Mouse (Mus musculus): ENCODE measurements at regions not wholly inside any gene's neighbourhood (a gene's known extent, or its start where the extent isn't known, plus 50 kb on each side); places are given as distances from the start of the nearest gene placed in this dataset.
"Not testable (repeated sequence)": the region's sequence is repeated elsewhere in the genome, so short reads cannot be mapped to it uniquely, and the experiment has no call there.

GRCm38 (mm10) chr10:15321480-15321879 is 603.5 kb upstream of the Gje1 start:
- no peak for ATAC-seq
- no peak overlapping the region for H3K4me3 ChIP-seq (replicated peaks)
- H3K9ac ChIP-seq (replicated peaks) = no peak overlapping the region

GRCm38 (mm10) chr10:15317017-15317607 is 599.1 kb upstream of the Gje1 start:
- 80% methylated on average over 2 of the region's 2 CpGs for WGBS
- Histone ChIP-seq H3K9me3 (no peaks in the 10 kb centered on the region), H3K4me3 (replicated peaks) (no peak overlapping the region), H3K27ac (no peak overlapping the region), H3K36me3 (no peaks in the 10 kb centered on the region), H3K4me1 (replicated peaks) (no peaks in the 10 kb centered on the region), H3K4me2 (replicated peaks) (no peak overlapping the region), H3K9ac (replicated peaks) (no peak overlapping the region), H3K27me3 (no peaks in the 10 kb centered on the region)
- no peak for ATAC-seq

More at GRCm38 (mm10) chr10:15321480-15321879, 603.5 kb upstream of the Gje1 start:
- Histone ChIP-seq H3K4me1 (replicated peaks) (no peaks in the 10 kb centered on the region), H3K27me3 (no peaks in the 10 kb centered on the region), H3K9me3 (no peaks in the 10 kb centered on the region), H3K36me3 (no peaks in the 10 kb centered on the region), H3K4me2 (replicated peaks) (no peak overlapping the region), H3K27ac (no peak overlapping the region)

- no peaks in the 10 kb centered on the region for H3K36me3 ChIP-seq
- no peaks in the 10 kb centered on the region for H3K27me3 ChIP-seq
- no peaks in the 10 kb centered on the region for H3K9me3 ChIP-seq
- no peak overlapping the region for H3K4me3 ChIP-seq (replicated peaks)
- H3K4me2 ChIP-seq (replicated peaks) = no peak overlapping the region
- no peak overlapping the region for H3K9ac ChIP-seq (replicated peaks)
- no peaks in the 10 kb centered on the region for H3K4me1 ChIP-seq (replicated peaks)
- WGBS = 78% methylated on average over 2 of the region's 2 CpGs
- ATAC-seq = no peak
- no peak overlapping the region for H3K27ac ChIP-seq
Observed at GRCm38 (mm10) chr10:15310650-15311049, 592.6 kb upstream of the Gje1 start.

DNA sequence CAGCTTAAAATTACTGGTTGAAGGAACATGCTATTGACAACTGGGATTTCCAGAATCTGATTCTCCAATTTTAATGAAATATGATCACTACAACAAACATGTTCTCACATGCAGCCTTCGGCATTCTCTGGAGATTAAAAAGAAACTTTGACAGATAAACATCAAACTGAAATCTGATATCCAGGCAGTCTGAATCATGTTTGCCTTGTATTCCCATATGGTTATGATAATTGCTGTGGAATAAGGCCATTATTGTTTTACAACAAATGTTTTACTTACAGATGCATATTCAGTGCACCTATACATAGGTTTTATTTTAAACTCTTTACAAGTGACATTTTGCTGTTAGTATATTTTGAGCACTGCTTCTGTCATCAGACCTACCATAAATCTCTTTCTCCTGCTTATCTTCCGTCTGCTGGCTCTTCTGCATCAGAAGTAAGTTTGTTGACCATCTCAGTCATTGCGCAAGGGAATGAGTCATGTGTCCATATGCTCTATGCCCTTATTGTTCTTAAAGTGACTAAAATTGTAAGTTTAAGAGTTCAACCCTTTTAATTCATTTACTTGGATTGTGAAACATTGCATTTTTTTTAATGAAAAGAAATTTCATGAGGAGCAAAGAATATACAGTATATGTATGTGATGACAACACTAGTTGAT is 587.9 kb upstream of the Gje1 start:
- Histone ChIP-seq H3K4me1 (replicated peaks) (no peaks in the 10 kb centered on the region), H3K36me3 (no peaks in the 10 kb centered on the region), H3K4me3 (replicated peaks) (no peak overlapping the region), H3K9me3 (no peaks in the 10 kb centered on the region), H3K9ac (replicated peaks) (no peak overlapping the region), H3K4me2 (replicated peaks) (no peak overlapping the region), H3K27ac (no peak overlapping the region), H3K27me3 (no peaks in the 10 kb centered on the region)
- WGBS = 83% methylated on average over 3 of the region's 3 CpGs
- no peak for ATAC-seq

DNA sequence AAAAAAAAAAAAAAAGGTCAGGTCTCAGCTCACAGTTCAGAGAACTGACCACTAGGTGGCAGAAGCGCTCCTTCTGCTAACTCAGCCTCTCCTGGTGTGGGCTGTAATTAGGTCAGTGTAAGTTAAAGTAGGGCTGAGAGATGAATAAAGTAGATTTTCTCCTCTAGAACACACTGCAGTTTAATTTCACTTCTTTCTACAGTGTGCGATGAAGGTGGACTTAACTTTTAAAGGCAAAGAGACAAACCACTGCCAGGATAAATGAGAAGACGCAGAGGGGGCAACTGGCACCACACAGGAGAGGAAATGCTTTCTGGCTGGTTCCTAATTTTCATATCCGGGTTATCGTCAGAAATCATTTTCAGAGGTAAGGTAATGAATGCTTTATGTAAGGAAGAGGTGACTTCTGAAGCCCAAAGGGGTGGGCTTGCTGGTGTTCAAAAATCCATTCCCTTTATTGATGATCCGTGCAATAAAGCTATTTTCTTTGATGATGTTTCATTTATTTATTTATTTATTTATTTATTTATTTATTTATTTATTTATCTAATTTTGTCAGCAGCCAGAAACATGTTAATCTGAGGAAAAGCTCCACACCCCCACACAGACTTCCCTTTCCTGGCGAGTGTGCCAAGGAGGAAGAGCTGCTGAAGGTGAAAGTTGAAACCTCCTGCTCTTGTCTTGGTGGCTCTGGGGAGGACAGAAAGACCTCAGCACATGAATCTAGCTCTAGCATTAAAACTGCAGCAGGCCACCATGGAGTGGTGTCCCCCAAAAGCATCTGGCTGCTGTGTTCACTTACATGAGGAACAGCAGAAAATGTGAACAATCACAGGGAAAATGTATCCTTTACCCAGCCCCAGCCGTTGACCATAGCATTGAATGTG is 582.4 kb upstream of the Gje1 start:
- Histone ChIP-seq H3K9ac (replicated peaks) (no peak overlapping the region), H3K27me3 (no peaks in the 10 kb centered on the region), H3K4me1 (replicated peaks) (peaks cover 11% of the 10 kb centered on the region), H3K4me2 (replicated peaks) (peak overlapping the region; percentile 34), H3K27ac (no peak overlapping the region), H3K9me3 (no peaks in the 10 kb centered on the region), H3K4me3 (replicated peaks) (no peak overlapping the region), H3K36me3 (no peaks in the 10 kb centered on the region)
- 38% methylated on average over 8 of the region's 8 CpGs for WGBS
- peak; percentile 89 for ATAC-seq

DNA sequence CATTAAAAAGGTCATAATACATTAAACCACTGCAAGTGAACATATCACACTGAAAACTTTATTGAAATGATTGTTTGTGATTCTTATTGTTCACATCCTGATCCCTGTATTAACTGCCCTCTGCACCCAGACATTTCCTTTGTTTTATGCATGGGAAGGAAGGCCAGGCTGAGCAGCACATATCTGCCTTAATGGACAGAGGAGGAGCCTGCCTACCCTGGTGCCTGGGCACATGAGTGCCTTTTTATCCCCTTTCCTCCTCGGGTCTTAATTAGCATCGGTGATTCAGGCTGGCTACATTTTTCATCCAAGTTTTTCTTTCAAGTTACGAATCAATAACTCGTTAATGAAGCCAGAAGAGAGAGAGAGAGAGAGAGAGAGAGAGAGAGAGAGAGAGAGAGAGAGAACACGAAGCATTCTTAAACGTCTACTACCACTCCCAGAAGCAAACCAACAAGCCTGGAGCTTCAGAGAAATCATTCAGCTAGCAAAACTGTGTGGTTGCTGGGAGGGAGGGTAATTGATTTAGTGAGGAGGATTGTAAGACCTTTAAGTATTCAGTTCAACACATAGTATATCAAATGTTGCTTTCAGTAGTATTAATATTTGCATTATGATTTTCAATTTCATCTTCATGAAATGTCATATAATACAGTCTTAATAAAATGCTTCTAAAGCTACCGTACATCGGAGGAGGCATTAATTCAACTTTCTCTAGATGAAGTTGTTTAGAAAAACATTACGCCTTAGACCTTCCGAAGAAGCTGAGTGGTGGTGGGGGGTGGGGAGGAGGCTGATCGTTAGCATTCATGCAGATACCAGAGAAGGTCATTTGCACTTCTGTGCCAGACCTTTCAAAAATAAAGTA is 581.6 kb upstream of the Gje1 start:
- H3K4me1 ChIP-seq (replicated peaks) = peaks cover 11% of the 10 kb centered on the region
- H3K9ac ChIP-seq (replicated peaks) = no peak overlapping the region
- H3K27me3 ChIP-seq = no peaks in the 10 kb centered on the region
- H3K9me3 ChIP-seq = no peaks in the 10 kb centered on the region
- no peak overlapping the region for H3K4me3 ChIP-seq (replicated peaks)
- H3K27ac ChIP-seq = no peak overlapping the region; the same call in 1 of the 2 replicates
- WGBS = 30% methylated on average over 11 of the region's 11 CpGs
- no peaks in the 10 kb centered on the region for H3K36me3 ChIP-seq
- ATAC-seq = peak; percentile 72
- peak overlapping the region; percentile 34; the same call in 1 of the 2 replicates for H3K4me2 ChIP-seq (replicated peaks)

- no peak for ATAC-seq
- Histone ChIP-seq H3K27ac (no peak overlapping the region), H3K4me3 (replicated peaks) (no peak overlapping the region), H3K4me2 (replicated peaks) (no peak overlapping the region), H3K36me3 (no peaks in the 10 kb centered on the region), H3K4me1 (replicated peaks) (peaks cover 11% of the 10 kb centered on the region), H3K9ac (replicated peaks) (no peak overlapping the region), H3K9me3 (no peaks in the 10 kb centered on the region), H3K27me3 (no peaks in the 10 kb centered on the region)
- WGBS = 93% methylated on average over 2 of the region's 2 CpGs
Observed at GRCm38 (mm10) chr10:15297257-15297656, 579.2 kb upstream of the Gje1 start.

GRCm38 (mm10) chr10:15294125-15294524 is 576.1 kb upstream of the Gje1 start:
- WGBS = 77% methylated on average over 1 of the region's 1 CpGs
- no peak overlapping the region for H3K4me3 ChIP-seq (replicated peaks)
- H3K27ac ChIP-seq = no peak overlapping the region
- no peaks in the 10 kb centered on the region for H3K4me1 ChIP-seq (replicated peaks)
- no peak overlapping the region for H3K9ac ChIP-seq (replicated peaks)
- no peak overlapping the region for H3K4me2 ChIP-seq (replicated peaks)
- H3K36me3 ChIP-seq = no peaks in the 10 kb centered on the region
- ATAC-seq = no peak
- H3K27me3 ChIP-seq = no peaks in the 10 kb centered on the region
- H3K9me3 ChIP-seq = no peaks in the 10 kb centered on the region

- not testable (repeated sequence) for H3K27ac ChIP-seq; H3K9ac ChIP-seq (replicated peaks); H3K4me1 ChIP-seq (replicated peaks); H3K27me3 ChIP-seq; H3K4me2 ChIP-seq (replicated peaks); ATAC-seq; H3K4me3 ChIP-seq (replicated peaks); H3K9me3 ChIP-seq; H3K36me3 ChIP-seq
- 61% methylated on average over 1 of the region's 1 CpGs for WGBS
Observed at GRCm38 (mm10) chr10:15263337-15263736, 545.3 kb upstream of the Gje1 start.

DNA sequence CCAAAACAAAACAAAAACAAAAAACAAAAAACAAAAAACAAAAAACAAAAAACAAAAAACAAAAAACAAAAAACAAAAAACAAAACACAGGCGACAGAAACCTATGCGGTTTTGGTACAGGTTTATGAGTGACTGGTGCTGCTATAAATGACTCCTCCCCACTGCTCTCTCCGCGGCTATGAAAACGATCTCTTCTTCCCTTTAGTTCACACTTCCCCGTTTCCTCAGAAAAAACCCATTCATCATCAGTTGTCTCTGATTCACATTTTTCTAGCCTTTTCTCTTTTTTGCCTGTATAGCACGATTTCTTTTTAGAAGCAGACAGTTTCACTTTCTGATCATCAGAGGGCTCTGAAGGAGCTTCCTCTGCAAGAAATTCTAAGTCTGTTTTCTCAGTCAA is 544.3 kb upstream of the Gje1 start:
- H3K9ac ChIP-seq (replicated peaks); H3K27ac ChIP-seq; H3K27me3 ChIP-seq; H3K4me1 ChIP-seq (replicated peaks); H3K36me3 ChIP-seq; H3K9me3 ChIP-seq; H3K4me3 ChIP-seq (replicated peaks); ATAC-seq; H3K4me2 ChIP-seq (replicated peaks): not testable (repeated sequence)
- 91% methylated on average over 7 of the region's 7 CpGs for WGBS

- Histone ChIP-seq H3K9ac (replicated peaks) (no peak overlapping the region), H3K36me3 (no peaks in the 10 kb centered on the region), H3K4me2 (replicated peaks) (no peak overlapping the region), H3K9me3 (no peaks in the 10 kb centered on the region), H3K4me3 (replicated peaks) (no peak overlapping the region), H3K27ac (no peak overlapping the region), H3K4me1 (replicated peaks) (no peaks in the 10 kb centered on the region), H3K27me3 (no peaks in the 10 kb centered on the region)
- ATAC-seq = no peak
- 81% methylated on average over 2 of the region's 2 CpGs for WGBS
Observed at GRCm38 (mm10) chr10:15249402-15250086, 531.5 kb upstream of the Gje1 start.
